Mouse (Mus musculus): Measurements from ENCODE around the gene Gm20661.
A peak's percentile ranks its signal among the peaks of the same experiment; 100 is the strongest.
"Not testable (repeated sequence)": the region's sequence is repeated elsewhere in the genome, so short reads cannot be mapped to it uniquely, and the experiment has no call there.

The Gm20661 gene

DNA sequence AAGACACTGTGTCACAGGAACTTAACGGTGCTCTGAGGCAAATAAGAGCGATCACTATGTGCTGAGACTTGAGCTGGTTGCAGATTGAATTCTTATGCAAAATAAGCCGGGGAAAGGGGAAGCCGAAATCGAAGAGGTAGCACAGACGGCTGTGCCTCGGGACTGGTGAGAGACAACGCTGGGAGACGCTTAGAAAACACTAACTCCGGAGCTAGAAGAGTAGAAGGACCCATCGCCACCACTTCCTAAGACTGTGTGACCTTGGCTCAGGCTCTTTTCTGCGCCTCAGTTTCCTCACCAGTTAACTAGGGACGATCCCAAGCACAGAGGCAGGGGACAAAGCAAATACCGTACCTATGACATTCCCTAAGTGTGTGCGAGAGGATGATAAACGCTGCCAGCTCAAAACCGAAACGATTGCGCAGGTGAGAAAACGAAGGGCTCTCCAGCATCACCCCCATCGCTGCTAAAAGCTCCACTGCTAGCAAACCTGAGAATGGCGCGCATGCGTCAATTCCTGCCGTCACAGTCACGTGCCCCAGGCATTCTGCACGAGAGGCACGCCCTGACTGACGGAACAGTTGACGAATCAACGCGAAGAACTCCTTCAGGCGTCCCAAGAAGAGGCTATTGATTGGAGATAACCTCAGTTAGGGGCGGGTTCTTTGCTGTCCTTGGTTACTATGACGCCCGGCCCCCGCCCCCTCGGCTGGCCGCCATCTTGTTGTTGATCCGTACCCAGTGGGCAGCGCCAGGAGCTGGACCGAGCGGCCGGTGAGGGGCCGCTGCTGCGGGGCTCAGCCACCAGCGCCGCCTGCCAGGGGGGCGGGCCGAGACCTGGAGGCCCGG, 19.3 kb downstream of the Gm20661 start, which contains the start of gene Ip6k1:
Gene Ip6k1, plus strand, starts transcription at position 580 of the 849 bp plus-strand sequence.
- DNase-seq (ENCODE audit: extremely low spot score) = peak; percentile 99

DNA sequence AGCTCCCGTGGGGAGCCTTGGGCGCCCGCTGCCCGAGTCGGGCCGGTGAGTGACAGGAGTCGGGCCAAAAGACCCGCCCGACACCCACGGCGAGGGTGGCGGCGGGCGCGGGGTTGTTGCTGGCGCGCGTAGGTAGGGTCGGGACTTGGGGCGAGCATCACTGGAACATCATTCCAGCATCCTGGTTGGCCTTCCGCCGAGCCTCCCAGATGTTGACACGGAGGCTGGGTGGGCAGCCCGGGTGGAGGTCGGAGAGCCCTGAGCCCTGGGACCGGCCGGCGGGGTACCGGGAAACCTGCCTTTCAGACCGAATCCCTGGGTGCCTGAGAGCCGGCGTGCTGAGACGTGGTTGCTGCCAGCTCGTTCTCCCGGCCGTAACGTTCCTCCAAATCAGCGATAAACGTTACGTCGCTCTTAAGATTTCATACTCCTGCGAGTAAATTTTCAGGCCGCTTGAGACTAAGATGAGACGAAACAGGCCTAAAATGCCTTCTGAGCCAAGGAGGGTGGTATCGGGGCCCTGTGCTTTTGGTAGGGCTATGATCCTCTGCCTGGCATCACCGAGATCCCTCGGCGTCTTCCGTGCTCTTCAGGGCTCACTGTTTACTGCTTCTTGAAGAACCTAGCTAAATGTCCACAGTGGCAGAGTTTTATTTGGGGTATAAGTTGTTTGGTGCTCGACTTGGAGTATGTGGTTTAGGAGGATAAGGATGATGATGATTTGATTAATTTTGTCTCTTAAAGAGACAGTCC, 20.1 kb downstream of the Gm20661 start:
- no peak for DNase-seq (ENCODE audit: extremely low spot score)

DNA sequence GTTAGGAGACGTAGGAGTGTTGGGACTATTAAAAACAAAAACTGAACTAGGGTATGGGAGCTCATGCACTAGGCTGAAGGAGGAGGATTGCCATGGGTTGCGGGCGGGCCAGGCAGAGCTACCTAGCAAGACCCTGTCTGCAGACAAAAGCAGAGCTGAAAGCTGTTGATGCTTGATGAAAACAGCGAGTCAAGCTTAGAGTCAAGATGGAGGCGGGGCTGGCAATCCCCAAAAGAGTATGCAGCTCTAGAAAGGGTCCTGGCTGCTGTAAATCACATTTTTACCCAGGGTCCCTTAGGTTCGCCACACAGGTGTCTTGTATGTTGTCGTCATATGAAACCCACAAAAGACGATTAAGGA, 20.7 kb downstream of the Gm20661 start:
- peak; percentile 12 for DNase-seq (ENCODE audit: extremely low spot score)

DNA sequence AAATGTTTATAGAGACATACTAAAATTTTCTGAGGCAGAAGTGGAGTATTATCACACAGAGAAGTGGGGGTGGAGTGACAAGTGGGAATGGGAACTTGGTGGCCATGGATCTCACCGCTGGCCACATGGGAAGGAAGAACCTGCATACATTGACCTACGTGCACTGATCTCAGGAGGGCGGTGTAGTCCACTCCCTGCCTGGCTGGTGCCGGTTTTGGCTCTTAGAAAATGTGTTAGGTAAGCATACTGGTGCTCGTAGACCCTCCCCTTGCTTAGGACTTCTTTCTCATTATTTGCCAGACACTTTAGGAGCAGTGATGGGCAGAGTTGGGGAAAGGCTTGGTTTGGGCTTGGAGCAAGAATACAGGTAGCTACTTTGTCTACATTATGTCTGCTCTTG, 25.2 kb downstream of the Gm20661 start:
- DNase-seq (ENCODE audit: extremely low spot score) = no peak

DNA sequence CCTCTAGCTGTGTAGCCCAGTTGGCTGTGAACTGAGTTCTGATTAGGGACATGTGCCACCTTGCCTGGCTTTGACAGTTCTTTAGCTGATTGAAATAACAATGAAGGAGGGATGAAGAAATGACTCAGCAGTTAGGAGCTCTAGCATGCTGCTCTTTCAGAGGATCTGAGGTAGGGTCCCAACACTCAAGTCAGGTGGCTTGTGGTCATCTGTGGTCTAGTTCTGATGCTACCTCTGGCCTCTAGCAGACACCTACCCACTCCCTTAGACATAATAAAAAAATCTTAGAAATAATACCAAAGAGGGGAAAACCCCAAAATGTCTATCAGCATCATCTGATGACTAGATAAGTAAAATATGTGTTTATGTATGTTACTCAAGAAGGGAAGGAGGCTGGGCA, 27.5 kb downstream of the Gm20661 start:
- DNase-seq (ENCODE audit: extremely low spot score) = no peak

DNA sequence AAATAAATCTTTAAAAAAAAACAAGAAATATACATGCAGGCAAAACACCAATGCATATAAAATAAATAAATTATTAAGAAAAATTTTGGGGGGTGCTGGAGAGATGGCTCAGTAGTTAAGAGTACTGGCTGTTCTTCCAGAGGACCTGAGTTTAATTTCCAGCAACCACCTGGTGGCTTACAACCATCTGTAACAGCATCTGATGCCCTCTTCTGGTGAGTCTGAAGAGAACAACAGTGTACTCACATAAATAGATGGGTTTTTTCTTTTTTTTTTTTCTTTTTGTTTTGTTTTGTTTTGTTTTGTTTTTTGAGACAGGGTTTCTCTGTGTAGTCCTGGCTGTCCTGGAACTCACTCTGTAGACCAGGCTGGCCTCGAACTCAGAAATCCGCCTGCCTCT, 30.7 kb downstream of the Gm20661 start:
- DNase-seq (ENCODE audit: extremely low spot score) = not testable (repeated sequence)

DNA sequence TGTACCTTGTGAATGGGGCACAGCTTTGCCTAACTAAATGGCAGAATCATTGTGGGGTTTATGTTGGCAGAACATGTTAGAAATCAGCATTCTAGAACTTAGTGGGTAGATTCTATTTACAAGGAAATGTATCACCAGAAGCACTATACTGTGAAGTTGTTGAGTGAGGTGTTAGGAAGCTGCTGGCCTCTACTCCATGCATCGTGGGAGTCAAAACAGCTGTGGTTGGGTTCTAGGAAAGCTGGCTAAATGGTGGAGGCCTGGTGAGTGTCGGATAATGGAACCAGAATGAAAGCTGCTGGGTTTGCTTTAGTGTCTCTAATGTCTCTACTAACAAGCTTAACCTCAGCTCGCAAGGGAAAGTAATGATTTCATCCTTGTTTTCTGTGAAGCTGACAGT, 34.3 kb downstream of the Gm20661 start:
- DNase-seq (ENCODE audit: extremely low spot score) = no peak

DNA sequence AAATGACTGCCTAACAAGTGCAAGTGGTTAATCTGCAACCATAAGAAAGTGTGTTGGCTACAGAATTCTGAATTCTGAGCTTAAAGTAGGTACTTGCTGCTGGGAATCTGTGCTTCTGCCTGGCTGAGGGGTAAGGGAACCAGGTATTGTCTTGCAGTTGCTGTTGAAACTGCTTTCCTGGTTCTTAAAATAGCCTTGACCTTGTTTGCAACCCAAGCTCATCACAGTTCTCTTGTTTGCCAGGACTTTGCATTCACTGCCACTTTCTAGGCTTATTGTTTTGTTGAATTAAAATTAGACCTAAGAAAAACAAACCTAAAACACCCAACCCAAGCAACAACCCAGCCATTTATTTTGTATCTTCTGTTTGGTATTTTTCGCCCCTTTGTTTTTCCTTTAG, 37.9 kb downstream of the Gm20661 start:
- no peak for DNase-seq (ENCODE audit: extremely low spot score)

DNA sequence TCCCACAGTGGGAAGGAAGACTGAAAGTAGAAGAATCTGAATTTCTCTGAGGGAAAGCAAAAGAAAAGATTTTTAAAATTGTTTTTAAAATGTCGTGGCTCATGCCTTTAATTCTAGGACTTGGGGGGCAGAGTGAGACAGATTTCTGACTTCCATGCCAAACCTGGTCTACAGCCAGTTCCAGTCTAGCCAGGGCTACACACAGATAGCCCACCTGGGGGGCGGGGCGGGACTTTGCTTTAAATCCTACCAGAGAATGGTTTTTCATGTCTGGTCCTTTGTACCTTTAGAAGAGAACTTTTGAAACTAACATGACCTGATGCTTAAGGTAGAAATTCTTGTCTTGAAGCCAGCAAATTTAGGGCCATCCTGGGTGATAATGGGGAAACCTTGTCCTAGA, 40.4 kb downstream of the Gm20661 start:
- no peak for DNase-seq (ENCODE audit: extremely low spot score)

DNA sequence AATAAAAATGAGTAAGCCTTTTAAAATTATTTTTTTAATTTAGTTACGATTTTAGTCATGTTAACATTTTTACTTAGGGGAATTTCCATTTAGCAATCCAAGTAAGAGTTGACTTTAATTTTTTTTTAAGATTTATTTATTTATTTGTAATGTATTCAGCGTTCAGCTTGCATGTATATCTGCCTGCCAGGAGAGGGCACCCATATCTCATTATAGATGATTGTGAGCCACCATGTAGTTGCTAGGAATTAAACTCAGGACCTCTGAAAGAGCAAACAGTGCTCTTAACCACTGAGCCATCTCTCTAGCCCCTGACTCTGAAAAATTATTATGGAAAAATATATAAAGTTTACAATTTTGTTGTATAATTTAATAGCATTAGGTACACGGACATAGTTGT, 43.7 kb downstream of the Gm20661 start:
- no peak for DNase-seq (ENCODE audit: extremely low spot score)

DNA sequence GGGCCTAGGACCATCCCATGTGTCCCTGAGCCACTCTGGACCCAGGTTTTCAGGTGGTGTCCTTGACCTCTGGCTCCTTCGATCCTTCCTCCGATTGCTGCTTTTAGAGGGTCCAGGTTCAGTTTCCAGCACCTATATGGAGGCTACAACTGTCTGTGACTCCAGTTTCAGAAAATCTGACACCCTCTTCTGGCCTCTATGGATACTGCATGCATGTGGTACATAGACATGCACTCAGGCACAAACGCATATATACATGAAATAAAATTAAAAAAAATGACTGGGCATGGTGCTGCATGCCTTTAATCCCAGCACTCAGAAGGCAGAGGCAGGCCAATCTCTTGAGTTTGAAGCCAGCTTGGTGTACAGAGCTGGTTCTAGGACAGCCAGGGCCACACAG, 45.0 kb downstream of the Gm20661 start:
- no peak for DNase-seq (ENCODE audit: extremely low spot score)

DNA sequence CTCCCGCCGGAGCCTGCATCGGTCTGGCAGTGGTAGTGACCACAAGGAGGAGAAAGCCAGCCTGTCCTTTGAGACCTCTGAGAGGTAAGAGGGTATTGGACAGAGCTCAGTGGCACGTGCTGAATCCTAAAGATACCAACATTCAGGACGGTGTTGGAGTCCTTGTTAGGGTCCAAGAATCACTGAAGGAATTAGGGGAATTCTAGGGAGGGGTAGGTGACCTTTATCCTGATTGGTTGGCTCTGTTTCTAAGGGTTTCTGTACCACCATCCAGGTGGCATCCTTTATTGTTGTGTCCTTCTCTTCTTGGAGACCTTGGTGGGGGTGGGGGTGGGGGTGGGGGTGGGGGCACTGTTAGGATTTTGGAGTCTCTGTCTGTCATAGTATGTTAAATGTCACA, 49.3 kb downstream of the Gm20661 start:
- no peak for DNase-seq (ENCODE audit: extremely low spot score)

DNA sequence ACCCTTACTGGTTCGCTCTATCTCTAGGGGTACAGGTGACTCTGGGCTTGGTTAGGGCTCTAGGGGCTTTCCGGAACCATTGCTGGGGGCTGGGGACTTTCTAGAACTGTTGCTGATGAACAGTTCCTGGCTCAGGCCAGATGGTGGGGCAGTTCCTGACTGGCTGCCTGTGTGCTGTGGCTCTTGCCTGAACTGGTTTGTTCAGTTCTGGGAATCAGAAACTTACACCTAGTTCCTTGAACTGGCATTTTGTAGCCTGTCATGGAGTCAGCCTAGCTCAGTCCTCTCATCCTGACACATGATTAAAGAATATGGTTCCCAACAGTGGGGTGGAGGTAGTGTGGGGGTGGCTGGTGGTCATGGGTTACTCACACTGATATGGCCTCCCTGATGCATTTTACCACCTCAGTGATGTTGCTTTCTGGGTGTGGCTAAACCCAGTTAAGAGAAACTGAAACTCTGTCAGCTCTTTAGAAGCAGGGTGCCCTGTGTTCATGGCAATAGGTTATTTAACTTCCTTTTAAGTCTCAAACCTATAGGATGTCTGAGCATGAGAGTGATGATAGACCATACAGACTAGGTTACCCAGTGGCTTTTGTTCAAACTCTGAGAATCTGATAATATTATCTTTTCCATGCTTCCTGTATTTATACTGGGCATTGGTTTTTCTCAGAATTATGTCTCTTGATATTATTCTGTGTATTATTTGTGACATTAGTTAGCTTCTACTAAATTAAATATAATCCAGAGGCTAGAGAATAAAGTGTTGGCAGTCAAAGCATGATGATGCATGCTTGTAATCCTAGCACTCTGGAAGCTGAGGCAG, 52.7 kb downstream of the Gm20661 start:
- DNase-seq (ENCODE audit: extremely low spot score) = no peak

Data from embryo, embryonic 9.5 days (tissue).